Mouse (Mus musculus) liver, embryonic 14.5 days (tissue): Measurements from ENCODE around the gene Rps29.

Experiments used
- CTCF ChIP-seq: IDR thresholded peaks from 2 replicates; pipeline ENCODE4 v1.5.1; 2016; ENCODE audit warnings: antibody characterized with exemption, low read depth, control low read depth
- EP300 ChIP-seq: IDR thresholded peaks from 2 replicates; pipeline ENCODE4 v1.6.1; 2016; ENCODE audit warnings: antibody characterized with exemption, low read depth

DNA sequence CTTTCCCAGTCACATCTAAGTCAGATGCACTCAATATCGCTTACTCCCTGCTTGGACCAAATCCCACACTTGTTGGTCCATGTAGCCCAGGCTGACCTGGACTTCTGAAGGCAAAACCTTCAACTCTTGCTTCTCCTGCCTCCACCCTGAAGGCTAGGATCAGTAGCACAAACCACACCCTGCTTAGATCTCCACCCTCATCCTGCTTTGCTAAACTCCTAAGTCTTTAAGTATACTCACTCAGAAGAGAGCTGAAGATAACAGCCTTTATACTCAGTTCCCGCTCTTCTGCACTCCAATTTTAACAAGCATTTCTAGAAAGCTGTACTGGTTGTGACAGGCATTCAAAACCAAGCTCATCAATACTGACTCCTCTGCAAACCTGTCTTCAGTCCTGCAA, 1.9 kb downstream of the Rps29 start:
- TF ChIP-seq CTCF (no peak), EP300 (no peak)
